Mouse (Mus musculus) Patski (cell line): ENCODE measurements around the gene Herc6. TPM values are rescaled to one million over a fixed set of nuclear protein-coding genes. Genes with fewer than 3 reads are reported as not detected.

ENCODE experiments used
- ATAC-seq: fragments of 100-300 bp; one replicate; pipeline ENCODE4 v1.8.0; 2021
- CTCF ChIA-PET: fragments of 350-600 bp; sonication (Branson Sonifier 250); formaldehyde crosslinking; loops from one replicate; lab custom pipeline; 2022; ENCODE audit warnings: inconsistent platforms; lab: Charles Lee
- POLR2A ChIA-PET: fragments of 350-600 bp; sonication (Branson Sonifier 250); formaldehyde crosslinking; loops from one replicate; lab custom pipeline; 2022; ENCODE audit warnings: antibody characterized with exemption, inconsistent platforms; lab: Charles Lee
- DNase-seq: peaks from one replicate; pipeline ENCODE4 v3.0.0-alpha.2; 2011; ENCODE audit warnings: low read depth, low spot score
- H3K27me3 ChIP-seq: fragments of 371-371 bp; one replicate; pipeline ENCODE4 v1.5.1; 2021
- CTCF ChIP-seq: fragments of 100-300 bp; IDR thresholded peaks from one replicate; pipeline ENCODE4 v1.5.1; 2021
- in situ Hi-C: fragments of 300-500 bp; cut with MboI; formaldehyde crosslinking; loops from 3 replicates; pipeline ENCODE4 v1.11.1; 2018; ENCODE audit warnings: low pct_unique_long_range_greater_than_20kb, mixed read lengths
- polyA plus RNA-seq: library from polyadenylated mRNA; unstranded; gene quantifications from one replicate; pipeline ENCODE4 v1.2.3, GENCODE M21; 2021

The Herc6 gene
- polyA plus RNA-seq, 1 experiment from 2014 or later: 13.5 TPM

- in situ Hi-C loops: loop anchor here (5.0 kb wide), 1 partner anchor 35 kb away; no protein-coding TSS in a partner anchor
- no peak for TF ChIP-seq CTCF
- POLR2A ChIA-PET: no interaction called here
- no peak for DNase-seq
- no peaks in the 10 kb centered on the region for H3K27me3 ChIP-seq
- ATAC-seq: no peak
- CTCF ChIA-PET: interaction anchor here (1.4 to 1.6 kb wide), 2 partner anchors 8 to 212 kb away, joined by 4 read pairs; no protein-coding TSS in a partner anchor
Measured at GRCm38 (mm10) chr6:57647256-57647655, 66.5 kb downstream of the Herc6 start.

- DNase-seq (no peak), ATAC-seq (no peak)
- in situ Hi-C loops: no loop called here
- H3K27me3 ChIP-seq: no peaks in the 10 kb centered on the region
- no peak for TF ChIP-seq CTCF
- ChIA-PET POLR2A (no interaction called here), CTCF (no interaction called here)
Measured at GRCm38 (mm10) chr6:57661295-57661694, 80.5 kb downstream of the Herc6 start.

- POLR2A ChIA-PET: no interaction called here
- DNase-seq: no peak
- no peaks in the 10 kb centered on the region for H3K27me3 ChIP-seq
- no peak for TF ChIP-seq CTCF
- in situ Hi-C loops: loop anchor here (5.0 kb wide), 1 partner anchor 37 kb away; no protein-coding TSS in a partner anchor
- CTCF ChIA-PET: no interaction called here
- no peak for ATAC-seq
Measured at GRCm38 (mm10) chr6:57684156-57684555, 103.4 kb downstream of the Herc6 start.

GRCm38 (mm10) chr6:57691467-57692261 lies 110.9 kb downstream of the Herc6 start, which contains the start of gene Pyurf:
Pyurf (minus strand) TSS chr6:57692078.
- H3K27me3 ChIP-seq: no peaks in the 10 kb centered on the region
- DNase-seq: no peak
- TF ChIP-seq CTCF: no peak
- POLR2A ChIA-PET: interaction anchor here (0.9 to 2.4 kb wide), 2 partner anchors 11 to 14 kb away, joined by 3 to 21 read pairs; partner anchors contain the start of gene Lancl2
- in situ Hi-C loops: no loop called here
- ATAC-seq: peak; percentile 98
- CTCF ChIA-PET: interaction anchor here (0.7 to 0.8 kb wide), 2 partner anchors 9 to 11 kb away, joined by 3 to 5 read pairs; partner anchors contain the start of gene Lancl2

- TF ChIP-seq CTCF: no peak
- in situ Hi-C loops: no loop called here
- POLR2A ChIA-PET: interaction anchor here (2.4 kb wide), 1 partner anchor 9 kb away, joined by 21 read pairs; the partner anchor contains the start of gene Lancl2
- DNase-seq (no peak), ATAC-seq (no peak)
- H3K27me3 ChIP-seq: no peaks in the 10 kb centered on the region
- CTCF ChIA-PET: interaction anchor here (1.1 kb wide), 1 partner anchor 9 kb away, joined by 4 read pairs; the partner anchor contains the start of gene Lancl2
Measured at GRCm38 (mm10) chr6:57693116-57693515, 112.3 kb downstream of the Herc6 start.

- H3K27me3 ChIP-seq: no peaks in the 10 kb centered on the region
- no peak for TF ChIP-seq CTCF
- in situ Hi-C loops: no loop called here
- ATAC-seq (no peak), DNase-seq (no peak)
- POLR2A ChIA-PET: interaction anchor here (2.5 kb wide), 1 partner anchor 9 kb away, joined by 21 read pairs; the partner anchor contains the start of gene Pyurf
- CTCF ChIA-PET: interaction anchor here (1.6 to 2.0 kb wide), 2 partner anchors 9 to 10 kb away, joined by 4 to 5 read pairs; partner anchors contain the start of gene Pyurf
Measured at GRCm38 (mm10) chr6:57701686-57702085, 120.9 kb downstream of the Herc6 start.

GRCm38 (mm10) chr6:57702376-57702742 lies 121.6 kb downstream of the Herc6 start, which contains the start of gene Lancl2:
Lancl2 (plus strand) TSS chr6:57702540.
- ChIA-PET CTCF (interaction anchor here (0.7 to 1.6 kb wide), 3 partner anchors 9 to 104 kb away, joined by 3 to 4 read pairs (median 3); partner anchors contain the start of gene Pyurf), POLR2A (interaction anchor here (2.5 kb wide), 1 partner anchor 10 kb away, joined by 21 read pairs; the partner anchor contains the start of gene Pyurf)
- ATAC-seq: peak; percentile 28
- in situ Hi-C loops: no loop called here
- no peak for TF ChIP-seq CTCF
- no peak for DNase-seq
- no peaks in the 10 kb centered on the region for H3K27me3 ChIP-seq

- in situ Hi-C loops: no loop called here
- DNase-seq (peak; percentile 70), ATAC-seq (peak; percentile 99)
- POLR2A ChIA-PET: interaction anchor here (0.8 to 2.5 kb wide), 3 partner anchors 11 to 124 kb away, joined by 3 to 21 read pairs (median 5); partner anchors contain the start of gene Pyurf
- CTCF ChIA-PET: interaction anchor here (0.7 to 1.6 kb wide), 3 partner anchors 10 to 104 kb away, joined by 3 to 4 read pairs (median 3); partner anchors contain the start of gene Pyurf
- no peak for TF ChIP-seq CTCF
- no peaks in the 10 kb centered on the region for H3K27me3 ChIP-seq
Measured at GRCm38 (mm10) chr6:57702743-57703499, 122.1 kb downstream of the Herc6 start.

- ChIA-PET POLR2A (interaction anchor here (0.6 to 2.5 kb wide), 4 partner anchors 12 to 123 kb away, joined by 3 to 21 read pairs (median 4); partner anchors contain the start of gene Pyurf), CTCF (interaction anchor here (1.0 to 1.5 kb wide), 3 partner anchors 12 to 119 kb away, joined by 3 read pairs; partner anchors contain the start of gene Pyurf)
- no peaks in the 10 kb centered on the region for H3K27me3 ChIP-seq
- in situ Hi-C loops: no loop called here
- DNase-seq: no peak
- no peak for TF ChIP-seq CTCF
- no peak for ATAC-seq
Measured at GRCm38 (mm10) chr6:57703703-57704102, 122.9 kb downstream of the Herc6 start.

- no peak for ATAC-seq
- no peak for DNase-seq
- no peaks in the 10 kb centered on the region for H3K27me3 ChIP-seq
- CTCF ChIA-PET: no interaction called here
- POLR2A ChIA-PET: no interaction called here
- in situ Hi-C loops: loop anchor here (5.0 kb wide), 1 partner anchor 106 kb away; no protein-coding TSS in a partner anchor
- no peak for TF ChIP-seq CTCF
Measured at GRCm38 (mm10) chr6:57706721-57707120, 125.9 kb downstream of the Herc6 start.
